ENCODE assay signal across 8 mouse cellular contexts in genomic region chr16:32610460-32611255, GRCm38 (mm10). TPM values are rescaled to one million over a fixed set of nuclear protein-coding genes. Genes with fewer than 3 reads are reported as not detected.
DNase-seq lines count a peak whose midpoint lies in the region; ATAC-seq and TF ChIP-seq lines count a peak whose summit lies in the region.

No protein-coding gene starts in this region.

- peaks cover 7% of the 10 kb centered on the region; the same call in 1 of the 2 replicates for H3K36me3 ChIP-seq in hindbrain, embryonic 16.5 days (ENCODE audit: control insufficient read depth, insufficient read depth, low read length)
- peaks cover 14% of the 10 kb centered on the region for H3K36me3 ChIP-seq in liver, embryonic 11.5 days (ENCODE audit: control insufficient read depth, insufficient read depth, low read length)
- H3K36me3 ChIP-seq in stomach, embryonic 15.5 days: no peaks in the 10 kb centered on the region

- no peak for TF ChIP-seq POLR2A in bone marrow, adult 2 months (IDR thresholded peaks at IDR 0.05; ENCODE audit: borderline replicate concordance, control insufficient read depth, low read depth, low read length)

- H3K9ac ChIP-seq in hindbrain, embryonic 16.5 days (ENCODE audit: low read depth, low read length): no peak overlapping the region
- H3K9ac ChIP-seq in liver, embryonic 11.5 days (ENCODE audit: low read depth, low read length): peak overlapping the region; percentile 99
- H3K9ac ChIP-seq in stomach, embryonic 15.5 days: no peak overlapping the region

- peak overlapping the region; percentile 70 for H3K4me2 ChIP-seq in hindbrain, embryonic 16.5 days (ENCODE audit: low read length)
- H3K4me2 ChIP-seq in liver, embryonic 11.5 days: peak overlapping the region; percentile 52
- peak overlapping the region; percentile 72 for H3K4me2 ChIP-seq in stomach, embryonic 15.5 days

- no peak for TF ChIP-seq CTCF in bone marrow, adult 2 months (IDR thresholded peaks at IDR 0.05; ENCODE audit: control insufficient read depth, insufficient read depth, low read length)

- H3K4me1 ChIP-seq in bone marrow, adult 2 months (ENCODE audit: control insufficient read depth, insufficient read depth, low read length): no peaks in the 10 kb centered on the region; the same call in 1 of the 2 replicates
- H3K4me1 ChIP-seq in hindbrain, embryonic 16.5 days (ENCODE audit: control insufficient read depth, insufficient read depth, low read depth, low read length): peaks cover 8% of the 10 kb centered on the region
- H3K4me1 ChIP-seq in liver, embryonic 11.5 days (replicated peaks; ENCODE audit: control insufficient read depth, insufficient read depth, low read length): peaks cover 13% of the 10 kb centered on the region
- H3K4me1 ChIP-seq in stomach, embryonic 15.5 days: no peaks in the 10 kb centered on the region

- no peak for ATAC-seq in hindbrain, embryonic 16.5 days
- ATAC-seq in liver, embryonic 11.5 days (replicated peaks; ENCODE audit: low FRiP score): peak; percentile 21; the same call in 1 of the 2 replicates
- no peak for ATAC-seq in stomach, embryonic 15.5 days (ENCODE audit: insufficient read depth, low FRiP score, low read depth)

- peak; percentile 16 to 20 for DNase-seq in cerebellum, postnatal 10 days
- no peak for DNase-seq in cerebellum, adult 11 months
- DNase-seq in liver, embryonic 11.5 days (ENCODE audit: low spot score): peak; percentile 41
- no peak for DNase-seq in thymus, postnatal 0 days (ENCODE audit: low spot score)
- DNase-seq in frontal cortex, postnatal 10 days (ENCODE audit: low spot score in 2 of 2): no peak

- peak overlapping the region; percentile 70 for H3K27ac ChIP-seq in bone marrow, adult 2 months (ENCODE audit: control insufficient read depth, insufficient read depth, low read depth, low read length, poor library complexity)
- H3K27ac ChIP-seq in hindbrain, embryonic 16.5 days (ENCODE audit: low read depth, low read length): no peak overlapping the region
- H3K27ac ChIP-seq in liver, embryonic 11.5 days (ENCODE audit: low read depth, low read length): peak overlapping the region; percentile 90
- no peak overlapping the region for H3K27ac ChIP-seq in stomach, embryonic 15.5 days

- H3K27me3 ChIP-seq in hindbrain, embryonic 16.5 days (replicated peaks; ENCODE audit: control insufficient read depth, insufficient read depth, low read length): no peaks in the 10 kb centered on the region
- H3K27me3 ChIP-seq in liver, embryonic 11.5 days (replicated peaks; ENCODE audit: control insufficient read depth, insufficient read depth, low read length): no peaks in the 10 kb centered on the region
- no peaks in the 10 kb centered on the region for H3K27me3 ChIP-seq in stomach, embryonic 15.5 days (replicated peaks)

- peak overlapping the region; percentile 73 for H3K4me3 ChIP-seq in bone marrow, adult 2 months (replicated peaks; ENCODE audit: control insufficient read depth, low read depth, low read length)
- H3K4me3 ChIP-seq in hindbrain, embryonic 16.5 days (ENCODE audit: low read length): peak overlapping the region; percentile 93
- H3K4me3 ChIP-seq in liver, embryonic 11.5 days (ENCODE audit: low read depth, low read length): peak overlapping the region; percentile 87
- peak overlapping the region; percentile 67 for H3K4me3 ChIP-seq in stomach, embryonic 15.5 days (replicated peaks)

- no peaks in the 10 kb centered on the region for H3K9me3 ChIP-seq in hindbrain, embryonic 16.5 days (ENCODE audit: control insufficient read depth, low read length)
- no peaks in the 10 kb centered on the region for H3K9me3 ChIP-seq in liver, embryonic 11.5 days (ENCODE audit: control insufficient read depth, low read length)
- H3K9me3 ChIP-seq in stomach, embryonic 15.5 days: no peaks in the 10 kb centered on the region

- 19% methylated on average over 5 of the region's 5 CpGs for WGBS in bone marrow, adult 2 months
- WGBS in hindbrain, embryonic 16.5 days: 85% methylated on average over 5 of the region's 5 CpGs
- 43% methylated on average over 5 of the region's 5 CpGs for WGBS in liver, embryonic 11.5 days
- 63% methylated on average over 5 of the region's 5 CpGs for WGBS in stomach, embryonic 15.5 days

RNA-seq across cellular contexts. Expression of gene Tfrc, which starts 1.9 kb away (rescaled TPM):
- 210 and 334 TPM in 2 replicates for polyA plus RNA-seq in bone marrow, adult 2 months (2011; ENCODE audit: insufficient read depth, insufficient read length, low replicate concordance, missing spikeins)
- polyA plus RNA-seq in hindbrain, embryonic 16.5 days (2015; fragmentation: Nextera tagmentation; extraction: Ambion mirVana): 26.3 and 36.5 TPM in 2 replicates
- 220 and 245 TPM in 2 replicates for polyA plus RNA-seq in liver, embryonic 11.5 days (2014; fragmentation: Nextera tagmentation; extraction: Ambion mirVana)
- 68.8 and 74.5 TPM in 2 replicates for polyA plus RNA-seq in stomach, embryonic 15.5 days (2015; fragmentation: Nextera tagmentation; extraction: Ambion mirVana)
- 40.0 and 43.4 TPM in 2 replicates for polyA plus RNA-seq in thymus, postnatal 0 days (2015; fragmentation: Nextera tagmentation; extraction: Ambion mirVana)

RNA-seq across cellular contexts. Expression of gene Tnk2, which starts 33.0 kb away (rescaled TPM):
- 70.2 and 105 TPM in 2 replicates for polyA plus RNA-seq in bone marrow, adult 2 months (2011; ENCODE audit: insufficient read depth, insufficient read length, low replicate concordance, missing spikeins)
- polyA plus RNA-seq in hindbrain, embryonic 16.5 days (2015; fragmentation: Nextera tagmentation; extraction: Ambion mirVana): 19.3 and 22.6 TPM in 2 replicates
- 10.8 and 11.6 TPM in 2 replicates for polyA plus RNA-seq in liver, embryonic 11.5 days (2014; fragmentation: Nextera tagmentation; extraction: Ambion mirVana)
- 12.0 and 14.9 TPM in 2 replicates for polyA plus RNA-seq in stomach, embryonic 15.5 days (2015; fragmentation: Nextera tagmentation; extraction: Ambion mirVana)
- 20.1 and 23.5 TPM in 2 replicates for polyA plus RNA-seq in thymus, postnatal 0 days (2015; fragmentation: Nextera tagmentation; extraction: Ambion mirVana)

Comparison
In these comparisons a context has a peak if more than half of its experiments do, and no peak if none do; other contexts are left out.
1. DNase-seq: peak in cerebellum, postnatal 10 days (2 of 2) and liver, embryonic 11.5 days (single experiment); none in cerebellum, adult 11 months (single experiment), thymus, postnatal 0 days (single experiment) and frontal cortex, postnatal 10 days (0 of 2).
2. H3K27ac ChIP-seq: peak in bone marrow, adult 2 months (single experiment) and liver, embryonic 11.5 days (single experiment); none in hindbrain, embryonic 16.5 days (single experiment) and stomach, embryonic 15.5 days (single experiment).
3. Peak in every context shown above with its lines, with median percentiles within 50 percentile points of each other: H3K4me3 ChIP-seq and H3K4me2 ChIP-seq.